Mouse (Mus musculus): ENCODE results near the gene Bnip1. TPM values are rescaled to one million over a fixed set of nuclear protein-coding genes. Genes with fewer than 3 reads are reported as not detected.

Gene Bnip1
- polyA plus RNA-seq, 1 experiment from 2014 or later: 53.7 TPM

GRCm38 (mm10) chr17:26791580-26791979 is 10.7 kb downstream of the Bnip1 start:
- no peak overlapping the region for H3K4me2 ChIP-seq (ENCODE audit: low read length)
- WGBS: 87% methylated on average over 7 of the region's 7 CpGs
- peaks cover 22% of the 10 kb centered on the region for H3K36me3 ChIP-seq (ENCODE audit: control insufficient read depth, insufficient read depth)
- no peaks in the 10 kb centered on the region for H3K4me1 ChIP-seq (replicated peaks; ENCODE audit: control insufficient read depth, insufficient read depth, low read length)
- H3K27ac ChIP-seq (ENCODE audit: low read length): no peak overlapping the region
- no peak for ATAC-seq
- H3K4me3 ChIP-seq (replicated peaks; ENCODE audit: low read length): no peak overlapping the region
- H3K9ac ChIP-seq (replicated peaks; ENCODE audit: low read depth, low read length): no peak overlapping the region
- no peaks in the 10 kb centered on the region for H3K9me3 ChIP-seq (ENCODE audit: control insufficient read depth, low read length)
- H3K27me3 ChIP-seq (replicated peaks; ENCODE audit: control insufficient read depth, insufficient read depth, low read length): no peaks in the 10 kb centered on the region

GRCm38 (mm10) chr17:26792096-26792495 is 11.2 kb downstream of the Bnip1 start:
- ATAC-seq: no peak
- 92% methylated on average over 15 of the region's 15 CpGs for WGBS

GRCm38 (mm10) chr17:26793068-26793765 is 12.4 kb downstream of the Bnip1 start:
- Histone ChIP-seq H3K4me2 (ENCODE audit: low read length) (no peak overlapping the region), H3K9ac (replicated peaks; ENCODE audit: low read depth, low read length) (no peak overlapping the region), H3K36me3 (ENCODE audit: control insufficient read depth, insufficient read depth) (peaks cover 18% of the 10 kb centered on the region), H3K27ac (ENCODE audit: low read length) (no peak overlapping the region), H3K27me3 (replicated peaks; ENCODE audit: control insufficient read depth, insufficient read depth, low read length) (no peaks in the 10 kb centered on the region), H3K9me3 (ENCODE audit: control insufficient read depth, low read length) (no peaks in the 10 kb centered on the region), H3K4me1 (replicated peaks; ENCODE audit: control insufficient read depth, insufficient read depth, low read length) (no peaks in the 10 kb centered on the region), H3K4me3 (replicated peaks; ENCODE audit: low read length) (no peak overlapping the region)
- ATAC-seq: no peak
- 88% methylated on average over 5 of the region's 5 CpGs for WGBS

More at GRCm38 (mm10) chr17:26792096-26792495, 11.2 kb downstream of the Bnip1 start:
- peaks cover 18% of the 10 kb centered on the region for H3K36me3 ChIP-seq (ENCODE audit: control insufficient read depth, insufficient read depth)
- H3K4me2 ChIP-seq (ENCODE audit: low read length): no peak overlapping the region
- H3K9me3 ChIP-seq (ENCODE audit: control insufficient read depth, low read length): no peaks in the 10 kb centered on the region
- no peak overlapping the region for H3K27ac ChIP-seq (ENCODE audit: low read length)
- no peak overlapping the region for H3K4me3 ChIP-seq (replicated peaks; ENCODE audit: low read length)
- no peak overlapping the region for H3K9ac ChIP-seq (replicated peaks; ENCODE audit: low read depth, low read length)
- H3K27me3 ChIP-seq (replicated peaks; ENCODE audit: control insufficient read depth, insufficient read depth, low read length): no peaks in the 10 kb centered on the region
- no peaks in the 10 kb centered on the region for H3K4me1 ChIP-seq (replicated peaks; ENCODE audit: control insufficient read depth, insufficient read depth, low read length)

- Histone ChIP-seq H3K4me1 (replicated peaks; ENCODE audit: control insufficient read depth, insufficient read depth, low read length) (no peaks in the 10 kb centered on the region), H3K9ac (replicated peaks; ENCODE audit: low read depth, low read length) (no peak overlapping the region), H3K27ac (ENCODE audit: low read length) (no peak overlapping the region), H3K4me3 (replicated peaks; ENCODE audit: low read length) (no peak overlapping the region), H3K4me2 (ENCODE audit: low read length) (no peak overlapping the region), H3K36me3 (ENCODE audit: control insufficient read depth, insufficient read depth) (peaks cover 11% of the 10 kb centered on the region), H3K27me3 (replicated peaks; ENCODE audit: control insufficient read depth, insufficient read depth, low read length) (no peaks in the 10 kb centered on the region), H3K9me3 (ENCODE audit: control insufficient read depth, low read length) (no peaks in the 10 kb centered on the region)
- 26% methylated on average over 3 of the region's 3 CpGs for WGBS
- no peak for ATAC-seq
Measured at GRCm38 (mm10) chr17:26794744-26795143, 13.9 kb downstream of the Bnip1 start.

- Histone ChIP-seq H3K4me1 (replicated peaks; ENCODE audit: control insufficient read depth, insufficient read depth, low read length) (no peaks in the 10 kb centered on the region), H3K27ac (ENCODE audit: low read length) (no peak overlapping the region), H3K36me3 (ENCODE audit: control insufficient read depth, insufficient read depth) (peaks cover 6% of the 10 kb centered on the region; the same call in 1 of the 2 replicates), H3K9me3 (ENCODE audit: control insufficient read depth, low read length) (no peaks in the 10 kb centered on the region), H3K27me3 (replicated peaks; ENCODE audit: control insufficient read depth, insufficient read depth, low read length) (no peaks in the 10 kb centered on the region), H3K4me2 (ENCODE audit: low read length) (no peak overlapping the region), H3K4me3 (replicated peaks; ENCODE audit: low read length) (no peak overlapping the region), H3K9ac (replicated peaks; ENCODE audit: low read depth, low read length) (no peak overlapping the region)
- WGBS: 80% methylated on average over 5 of the region's 7 CpGs
- ATAC-seq: no peak
Measured at GRCm38 (mm10) chr17:26795386-26795785, 14.5 kb downstream of the Bnip1 start.

GRCm38 (mm10) chr17:26797379-26798128 is 16.7 kb downstream of the Bnip1 start:
- H3K9me3 ChIP-seq (ENCODE audit: control insufficient read depth, low read length): no peaks in the 10 kb centered on the region
- H3K27ac ChIP-seq (ENCODE audit: low read length): no peak overlapping the region
- no peak for ATAC-seq
- no peaks in the 10 kb centered on the region for H3K36me3 ChIP-seq (ENCODE audit: control insufficient read depth, insufficient read depth)
- no peaks in the 10 kb centered on the region for H3K4me1 ChIP-seq (replicated peaks; ENCODE audit: control insufficient read depth, insufficient read depth, low read length)
- no peaks in the 10 kb centered on the region for H3K27me3 ChIP-seq (replicated peaks; ENCODE audit: control insufficient read depth, insufficient read depth, low read length)
- H3K4me2 ChIP-seq (ENCODE audit: low read length): no peak overlapping the region
- no peak overlapping the region for H3K4me3 ChIP-seq (replicated peaks; ENCODE audit: low read length)
- no peak overlapping the region for H3K9ac ChIP-seq (replicated peaks; ENCODE audit: low read depth, low read length)
- 70% methylated on average over 6 of the region's 6 CpGs for WGBS

GRCm38 (mm10) chr17:26802886-26803285 is 22.0 kb downstream of the Bnip1 start:
- ATAC-seq: no peak
- no peaks in the 10 kb centered on the region for H3K4me1 ChIP-seq (replicated peaks; ENCODE audit: control insufficient read depth, insufficient read depth, low read length)
- no peak overlapping the region for H3K9ac ChIP-seq (replicated peaks; ENCODE audit: low read depth, low read length)
- WGBS: 90% methylated on average over 3 of the region's 3 CpGs
- no peaks in the 10 kb centered on the region for H3K27me3 ChIP-seq (replicated peaks; ENCODE audit: control insufficient read depth, insufficient read depth, low read length)
- H3K4me2 ChIP-seq (ENCODE audit: low read length): no peak overlapping the region
- no peaks in the 10 kb centered on the region for H3K36me3 ChIP-seq (ENCODE audit: control insufficient read depth, insufficient read depth)
- H3K4me3 ChIP-seq (replicated peaks; ENCODE audit: low read length): no peak overlapping the region
- H3K27ac ChIP-seq (ENCODE audit: low read length): no peak overlapping the region
- no peaks in the 10 kb centered on the region; the same call in 1 of the 2 replicates for H3K9me3 ChIP-seq (ENCODE audit: control insufficient read depth, low read length)

- Histone ChIP-seq H3K4me1 (replicated peaks; ENCODE audit: control insufficient read depth, insufficient read depth, low read length) (no peaks in the 10 kb centered on the region), H3K4me2 (ENCODE audit: low read length) (no peak overlapping the region), H3K36me3 (ENCODE audit: control insufficient read depth, insufficient read depth) (no peaks in the 10 kb centered on the region), H3K27me3 (replicated peaks; ENCODE audit: control insufficient read depth, insufficient read depth, low read length) (no peaks in the 10 kb centered on the region), H3K9ac (replicated peaks; ENCODE audit: low read depth, low read length) (no peak overlapping the region), H3K4me3 (replicated peaks; ENCODE audit: low read length) (no peak overlapping the region), H3K9me3 (ENCODE audit: control insufficient read depth, low read length) (no peaks in the 10 kb centered on the region), H3K27ac (ENCODE audit: low read length) (no peak overlapping the region)
- 75% methylated on average over 2 of the region's 2 CpGs for WGBS
- no peak for ATAC-seq
Measured at GRCm38 (mm10) chr17:26812607-26813006, 31.7 kb downstream of the Bnip1 start.

GRCm38 (mm10) chr17:26813497-26813896 is 32.6 kb downstream of the Bnip1 start:
- no peak for ATAC-seq
- no peaks in the 10 kb centered on the region for H3K4me1 ChIP-seq (replicated peaks; ENCODE audit: control insufficient read depth, insufficient read depth, low read length)

More at GRCm38 (mm10) chr17:26813497-26813896, 32.6 kb downstream of the Bnip1 start:
- H3K4me2 ChIP-seq (ENCODE audit: low read length): no peak overlapping the region
- 84% methylated on average over 9 of the region's 9 CpGs for WGBS
- H3K9me3 ChIP-seq (ENCODE audit: control insufficient read depth, low read length): no peaks in the 10 kb centered on the region
- H3K4me3 ChIP-seq (replicated peaks; ENCODE audit: low read length): no peak overlapping the region
- H3K27me3 ChIP-seq (replicated peaks; ENCODE audit: control insufficient read depth, insufficient read depth, low read length): no peaks in the 10 kb centered on the region
- no peak overlapping the region for H3K9ac ChIP-seq (replicated peaks; ENCODE audit: low read depth, low read length)
- no peaks in the 10 kb centered on the region for H3K36me3 ChIP-seq (ENCODE audit: control insufficient read depth, insufficient read depth)
- H3K27ac ChIP-seq (ENCODE audit: low read length): no peak overlapping the region
